Mouse (Mus musculus): ENCODE measurements around the gene Elmo3. TPM values are rescaled to one million over a fixed set of nuclear protein-coding genes. Genes with fewer than 3 reads are reported as not detected.

The Elmo3 gene
- polyA plus RNA-seq (2012; rRNA removed) = 3.5 and 5.0 TPM in 2 replicates

DNA sequence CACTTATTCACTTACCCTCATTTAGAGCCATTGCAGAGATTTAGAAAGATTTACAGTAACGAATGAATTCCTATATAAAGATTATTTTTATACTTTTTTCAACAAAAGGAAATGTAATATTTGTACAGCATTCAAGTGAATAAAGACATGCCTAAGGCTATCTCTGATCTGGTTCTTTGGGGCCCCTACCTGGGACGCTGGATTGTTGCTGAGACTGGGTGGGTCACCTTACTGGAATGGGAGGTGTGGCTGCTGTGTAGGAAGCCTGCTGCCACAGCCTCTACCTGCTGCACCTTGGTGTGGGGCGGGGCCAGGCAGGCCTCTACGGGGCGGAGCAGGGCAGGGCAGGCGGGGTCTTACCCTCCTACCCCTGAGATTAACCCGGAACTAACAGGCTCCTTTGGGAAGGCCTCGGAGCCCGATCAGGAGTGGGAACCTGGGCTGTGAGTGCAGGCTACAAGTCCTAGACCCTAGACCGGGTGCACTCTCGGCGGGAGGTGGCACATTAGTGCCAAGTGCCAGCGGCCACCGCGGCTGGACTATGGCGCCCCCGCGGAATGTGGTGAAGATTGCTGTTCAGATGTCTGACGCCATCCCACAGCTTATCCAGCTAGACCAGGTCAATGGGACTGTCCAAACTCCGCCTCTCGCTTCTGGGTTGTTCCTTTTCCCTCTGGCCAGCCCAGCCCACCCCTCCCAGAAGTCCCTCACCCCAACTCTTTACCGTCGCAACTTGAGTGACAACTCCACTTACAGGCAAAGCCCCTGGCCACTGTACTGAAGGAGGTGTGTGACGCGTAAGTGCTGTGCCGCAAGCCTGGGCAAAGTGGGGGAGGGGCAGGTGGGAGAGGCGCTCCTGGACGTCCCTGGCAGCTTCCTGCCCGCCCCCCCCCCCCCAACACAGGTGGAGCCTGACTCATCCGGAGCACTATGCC, at the start of gene Elmo3:
Elmo3 (plus strand) TSS at position 391 of the 935 bp plus-strand sequence.
- H3K36me3 ChIP-seq (ENCODE audit: control insufficient read depth, insufficient read depth, low read length) = peaks cover 2% of the 10 kb centered on the region; the same call in 1 of the 2 replicates
- H3K4me1 ChIP-seq (ENCODE audit: control insufficient read depth, insufficient read depth, low read length) = peaks cover 7% of the 10 kb centered on the region
- H3K27ac ChIP-seq (ENCODE audit: control insufficient read depth, insufficient read depth, low read depth, low read length) = 0 out of 2 replicates have a peak within 1 kb of the TSS, but pooled peaks have one; percentile 56
- 0 out of 2 replicates have a peak, but pooled peaks have one; percentile 21 for TF ChIP-seq CTCF (IDR thresholded peaks at IDR 0.05; ENCODE audit: control insufficient read depth, insufficient read depth, insufficient replicate concordance, low read depth, low read length)
- peak; percentile 55 for TF ChIP-seq POLR2A (IDR thresholded peaks at IDR 0.05; ENCODE audit: control insufficient read depth, low read depth, low read length)
- peak within 1 kb of the TSS; percentile 57 for H3K4me3 ChIP-seq (ENCODE audit: control insufficient read depth, low read depth, low read length)
- H3K27me3 ChIP-seq (ENCODE audit: control insufficient read depth, insufficient read depth, low read length) = no peaks in the 10 kb centered on the region

- Histone ChIP-seq H3K4me1 (ENCODE audit: control insufficient read depth, insufficient read depth, low read length) (peaks cover 29% of the 10 kb centered on the region), H3K27me3 (ENCODE audit: control insufficient read depth, insufficient read depth, low read length) (no peaks in the 10 kb centered on the region), H3K36me3 (ENCODE audit: control insufficient read depth, insufficient read depth, low read length) (no peaks in the 10 kb centered on the region), H3K4me3 (ENCODE audit: control insufficient read depth, low read depth, low read length) (no peak overlapping the region), H3K27ac (ENCODE audit: control insufficient read depth, insufficient read depth, low read depth, low read length) (no peak overlapping the region)
- no peak for TF ChIP-seq CTCF (IDR thresholded peaks at IDR 0.05; ENCODE audit: control insufficient read depth, insufficient read depth, insufficient replicate concordance, low read depth, low read length)
- TF ChIP-seq POLR2A (IDR thresholded peaks at IDR 0.05; ENCODE audit: control insufficient read depth, low read depth, low read length) = no peak
These were observed 47.9 kb upstream of the Elmo3 start for GRCm38 (mm10) chr8:105257318-105258114.

DNA sequence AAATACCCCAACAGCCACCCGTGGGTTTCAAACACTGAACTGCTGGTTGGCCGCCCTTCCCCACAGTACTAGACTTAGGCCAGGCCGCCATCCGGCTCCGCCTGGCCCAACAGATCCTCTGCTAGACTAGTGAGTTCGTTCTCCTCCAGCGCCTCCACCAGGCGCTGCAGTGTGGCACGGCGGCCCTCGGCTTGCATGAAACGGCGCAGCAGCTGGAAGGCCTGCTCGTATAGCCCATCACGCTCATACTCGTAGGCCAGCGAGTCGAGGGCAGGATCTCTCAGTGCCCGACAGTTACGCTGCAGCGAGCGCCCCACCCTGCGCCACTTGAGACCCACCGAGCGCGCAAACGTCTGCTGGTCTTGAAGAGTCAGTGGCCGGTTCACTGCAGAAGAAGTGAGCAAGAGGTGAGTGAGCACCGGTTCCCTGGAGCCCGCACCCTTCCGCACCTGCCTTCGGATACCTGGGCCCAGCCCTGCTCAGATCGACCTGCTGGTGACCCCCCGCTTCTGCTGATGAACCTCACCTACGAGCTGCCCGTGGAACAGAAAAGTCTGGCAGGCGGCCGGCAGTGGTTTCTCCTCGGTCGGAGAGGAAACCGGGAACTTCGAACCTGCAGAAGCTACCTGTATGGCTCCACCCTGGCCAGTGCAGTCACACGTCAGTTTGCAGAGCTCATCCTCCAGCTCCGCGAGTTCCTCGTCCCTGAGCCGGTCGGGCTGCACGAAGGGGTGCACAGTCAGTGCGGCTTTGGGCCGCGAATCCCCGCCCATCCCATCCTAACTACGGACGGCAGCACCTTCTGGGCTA, 46.3 kb upstream of the Elmo3 start:
- Histone ChIP-seq H3K36me3 (ENCODE audit: control insufficient read depth, insufficient read depth, low read length) (no peaks in the 10 kb centered on the region), H3K4me1 (ENCODE audit: control insufficient read depth, insufficient read depth, low read length) (peaks cover 24% of the 10 kb centered on the region), H3K27me3 (ENCODE audit: control insufficient read depth, insufficient read depth, low read length) (no peaks in the 10 kb centered on the region), H3K27ac (ENCODE audit: control insufficient read depth, insufficient read depth, low read depth, low read length) (no peak overlapping the region), H3K4me3 (ENCODE audit: control insufficient read depth, low read depth, low read length) (peak overlapping the region; percentile 30)
- TF ChIP-seq POLR2A (IDR thresholded peaks at IDR 0.05; ENCODE audit: control insufficient read depth, low read depth, low read length) (no peak), CTCF (IDR thresholded peaks at IDR 0.05; ENCODE audit: control insufficient read depth, insufficient read depth, insufficient replicate concordance, low read depth, low read length) (no peak)

DNA sequence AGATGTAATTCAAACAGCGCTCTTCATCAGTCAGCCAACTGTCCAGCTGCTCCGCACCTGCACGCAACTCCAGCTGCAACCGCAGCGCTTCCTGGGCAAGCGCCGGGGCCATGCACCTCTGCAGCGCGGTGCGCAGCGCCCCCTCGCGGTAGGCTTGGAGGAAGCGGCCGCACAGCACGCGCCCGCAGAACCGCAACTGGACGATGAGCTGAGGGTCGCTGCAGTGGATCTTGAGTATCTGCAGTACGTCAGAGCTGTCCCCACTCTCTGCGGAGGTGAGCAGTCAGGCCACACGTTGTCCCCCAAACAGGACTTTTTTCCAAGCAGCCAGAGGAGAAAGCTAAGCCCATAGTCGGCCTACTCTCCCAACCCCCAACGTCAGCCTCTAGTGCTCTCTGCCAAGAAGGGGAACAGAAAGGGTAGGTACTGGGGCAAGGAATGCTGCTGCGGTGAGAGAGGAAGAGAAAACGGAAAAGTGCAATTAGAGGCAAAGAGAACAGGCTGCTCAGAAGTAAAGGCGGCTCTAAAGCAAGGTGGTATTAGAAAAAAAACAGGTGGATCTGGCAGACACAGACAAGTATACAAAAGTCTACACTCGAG, 45.6 kb upstream of the Elmo3 start:
- TF ChIP-seq POLR2A (IDR thresholded peaks at IDR 0.05; ENCODE audit: control insufficient read depth, low read depth, low read length) (0 out of 2 replicates have a peak, but pooled peaks have one; percentile 19), CTCF (IDR thresholded peaks at IDR 0.05; ENCODE audit: control insufficient read depth, insufficient read depth, insufficient replicate concordance, low read depth, low read length) (peak; percentile 98)

GRCm38 (mm10) chr8:105260371-105261099, 44.9 kb upstream of the Elmo3 start:
- Histone ChIP-seq H3K4me1 (ENCODE audit: control insufficient read depth, insufficient read depth, low read length) (peaks cover 14% of the 10 kb centered on the region), H3K27ac (ENCODE audit: control insufficient read depth, insufficient read depth, low read depth, low read length) (no peak overlapping the region), H3K27me3 (ENCODE audit: control insufficient read depth, insufficient read depth, low read length) (no peaks in the 10 kb centered on the region), H3K4me3 (ENCODE audit: control insufficient read depth, low read depth, low read length) (no peak overlapping the region), H3K36me3 (ENCODE audit: control insufficient read depth, insufficient read depth, low read length) (no peaks in the 10 kb centered on the region)
- TF ChIP-seq POLR2A (IDR thresholded peaks at IDR 0.05; ENCODE audit: control insufficient read depth, low read depth, low read length) (no peak), CTCF (IDR thresholded peaks at IDR 0.05; ENCODE audit: control insufficient read depth, insufficient read depth, insufficient replicate concordance, low read depth, low read length) (no peak)

More for the DNA sequence above, 45.6 kb upstream of the Elmo3 start:
- H3K27ac ChIP-seq (ENCODE audit: control insufficient read depth, insufficient read depth, low read depth, low read length) = no peak overlapping the region
- peak overlapping the region; percentile 30 for H3K4me3 ChIP-seq (ENCODE audit: control insufficient read depth, low read depth, low read length)
- no peaks in the 10 kb centered on the region for H3K27me3 ChIP-seq (ENCODE audit: control insufficient read depth, insufficient read depth, low read length)
- H3K4me1 ChIP-seq (ENCODE audit: control insufficient read depth, insufficient read depth, low read length) = peaks cover 17% of the 10 kb centered on the region
- H3K36me3 ChIP-seq (ENCODE audit: control insufficient read depth, insufficient read depth, low read length) = no peaks in the 10 kb centered on the region
